Mouse (Mus musculus) neural tube, embryonic 15.5 days (tissue): Measurements from ENCODE around the gene Fam187b. TPM values are rescaled to one million over a fixed set of nuclear protein-coding genes. Genes with fewer than 3 reads are reported as not detected.
A peak's percentile ranks its signal among the peaks of the same experiment; 100 is the strongest.

ENCODE experiments used
- ATAC-seq: fragments of 200-750 bp; cut with Nextera tagmentation; 2 replicates; pipeline ENCODE4 v1.8.0; 2017; ENCODE audit warnings: mild to moderate bottlenecking, moderate TSS enrichment, moderate library complexity; ENCODE audit not compliant: low FRiP score
- H3K27ac ChIP-seq: fragments of 300-500 bp; sonication (generic); replicated peaks from 2 replicates; pipeline ENCODE4 v1.5.1; 2015; ENCODE audit warnings: mild to moderate bottlenecking, inconsistent platforms
- H3K27me3 ChIP-seq: fragments of 300-500 bp; sonication (generic); replicated peaks from 2 replicates; pipeline ENCODE4 v1.6.1; 2015; ENCODE audit warnings: inconsistent platforms
- H3K36me3 ChIP-seq: fragments of 300-500 bp; sonication (generic); 2 replicates; pipeline ENCODE4 v1.6.1; 2015; ENCODE audit warnings: inconsistent platforms
- H3K4me1 ChIP-seq: fragments of 300-500 bp; sonication (generic); 2 replicates; pipeline ENCODE4 v1.6.1; 2015; ENCODE audit warnings: inconsistent platforms
- H3K4me2 ChIP-seq: fragments of 300-500 bp; sonication (generic); 2 replicates; pipeline ENCODE4 v1.6.1; 2015; ENCODE audit warnings: inconsistent platforms, mild to moderate bottlenecking, moderate library complexity
- H3K4me3 ChIP-seq: fragments of 300-500 bp; sonication (generic); replicated peaks from 2 replicates; pipeline ENCODE4 v1.5.1; 2015; ENCODE audit warnings: mild to moderate bottlenecking, inconsistent platforms
- H3K9ac ChIP-seq: fragments of 300-500 bp; sonication (generic); replicated peaks from 2 replicates; pipeline ENCODE4 v1.6.1; 2015; ENCODE audit warnings: mild to moderate bottlenecking, inconsistent platforms
- H3K9me3 ChIP-seq: fragments of 300-500 bp; sonication (generic); replicated peaks from 2 replicates; pipeline ENCODE4 v1.6.1; 2016; ENCODE audit warnings: inconsistent platforms
- WGBS: fragments of 180-500 bp; shearing (Covaris S2); methylation state at CpG from one replicate; pipeline ENCODE4 v1.1.7; 2015; ENCODE audit warnings: mixed read lengths; 5-methylcytosine and 5-hydroxymethylcytosine counted together
- polyA plus RNA-seq: library from polyadenylated mRNA; unstranded; fragments of >200 nt; fragmentation: Nextera tagmentation; extraction: Ambion mirVana; gene quantifications from 2 replicates; pipeline ENCODE4 v1.2.1, GENCODE M21; 2015

The Fam187b gene
- polyA plus RNA-seq, 1 experiment from 2014 or later, result 0.20 TPM

DNA sequence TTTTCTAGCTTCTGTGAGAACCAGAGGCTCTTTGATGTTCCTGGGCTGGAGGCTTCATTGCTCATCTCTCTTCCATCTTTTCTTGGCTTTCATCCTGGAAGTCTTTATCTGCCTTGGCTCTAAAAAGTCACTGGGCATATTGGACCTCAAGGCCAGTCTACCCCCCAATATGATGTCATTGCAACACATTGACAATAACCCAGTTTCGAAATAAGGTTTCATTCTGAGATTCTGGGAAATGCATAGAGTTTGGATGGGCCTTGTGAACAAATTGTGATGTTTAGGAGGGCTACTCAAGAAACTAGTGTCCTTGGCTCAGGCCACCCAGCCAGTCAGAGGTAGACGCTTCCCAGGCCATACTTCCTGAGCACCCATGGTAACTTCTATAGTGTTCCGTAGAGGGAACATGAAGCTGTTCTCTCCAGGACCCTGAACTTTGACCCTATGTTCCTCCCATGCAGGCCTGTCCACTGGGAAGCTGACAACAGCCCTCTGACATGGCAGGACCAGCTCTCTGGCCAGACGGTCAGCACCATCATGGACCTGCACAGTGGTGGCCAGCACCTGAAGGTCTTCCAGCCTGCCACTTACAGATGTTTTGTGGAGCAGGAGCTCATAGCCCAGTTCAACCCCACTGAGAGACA lies 15.1 kb downstream of the Fam187b start:
- no peak for ATAC-seq
- H3K4me3 ChIP-seq, result no peak overlapping the region

DNA sequence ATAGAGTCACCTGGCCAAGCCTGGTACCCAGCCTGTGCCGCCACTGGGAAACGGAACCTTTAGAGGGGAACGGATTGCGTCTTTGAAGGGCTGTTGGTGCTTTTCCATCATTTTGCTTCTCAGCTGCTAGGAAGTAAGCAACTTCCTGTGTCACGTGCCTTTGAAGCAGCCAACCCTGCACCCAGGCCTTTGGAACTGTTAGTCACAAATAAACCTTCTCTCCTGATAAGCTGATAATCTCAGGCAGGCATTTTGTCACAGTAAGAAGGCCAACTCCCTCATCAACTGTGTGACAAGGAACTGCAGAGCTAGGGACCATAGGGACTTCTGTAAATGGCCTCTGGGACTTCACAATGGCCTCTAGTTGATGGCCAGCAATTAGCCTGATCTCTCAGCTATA lies 18.6 kb downstream of the Fam187b start:
- Histone ChIP-seq H3K27me3 (no peaks in the 10 kb centered on the region), H3K4me1 (no peaks in the 10 kb centered on the region), H3K9me3 (no peaks in the 10 kb centered on the region), H3K4me2 (no peak overlapping the region), H3K36me3 (no peaks in the 10 kb centered on the region), H3K4me3 (no peak overlapping the region), H3K9ac (no peak overlapping the region), H3K27ac (no peak overlapping the region)
- WGBS, result 84% methylated on average over 5 of the region's 5 CpGs
- no peak for ATAC-seq

More for the DNA sequence above, 15.1 kb downstream of the Fam187b start:
- Histone ChIP-seq H3K27me3 (no peaks in the 10 kb centered on the region), H3K27ac (no peak overlapping the region), H3K9ac (no peak overlapping the region), H3K9me3 (no peaks in the 10 kb centered on the region), H3K4me1 (no peaks in the 10 kb centered on the region), H3K4me2 (no peak overlapping the region), H3K36me3 (no peaks in the 10 kb centered on the region)
- WGBS, result 83% methylated on average over 4 of the region's 4 CpGs

DNA sequence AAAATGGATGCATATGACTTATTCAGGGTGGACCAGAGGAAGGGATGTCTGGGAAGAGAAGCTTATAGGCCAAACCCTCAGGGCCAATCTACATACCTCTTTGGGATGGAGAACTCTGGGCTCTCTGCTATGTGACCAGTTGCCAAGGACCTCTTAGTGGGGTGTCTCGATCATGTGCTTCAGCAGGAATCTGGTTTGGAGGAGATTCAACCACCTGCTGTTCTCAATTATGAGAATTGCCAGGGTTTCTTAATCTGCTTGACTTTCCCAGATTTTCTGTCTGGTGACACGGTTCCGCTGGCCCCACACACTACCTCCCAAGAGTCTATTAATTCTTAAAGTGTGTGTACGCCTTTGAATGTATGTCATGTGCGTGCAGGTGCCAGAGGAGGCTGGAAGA lies 20.4 kb downstream of the Fam187b start:
- Histone ChIP-seq H3K4me1 (no peaks in the 10 kb centered on the region), H3K9me3 (no peaks in the 10 kb centered on the region), H3K4me3 (no peak overlapping the region), H3K4me2 (no peak overlapping the region), H3K9ac (no peak overlapping the region), H3K36me3 (no peaks in the 10 kb centered on the region), H3K27me3 (no peaks in the 10 kb centered on the region), H3K27ac (no peak overlapping the region)
- 80% methylated on average over 5 of the region's 5 CpGs for WGBS
- no peak for ATAC-seq

GRCm38 (mm10) chr7:30996491-30996890 lies 22.9 kb downstream of the Fam187b start:
- H3K4me3 ChIP-seq, result no peak overlapping the region
- H3K4me2 ChIP-seq, result no peak overlapping the region
- 98% methylated on average over 2 of the region's 2 CpGs for WGBS
- H3K27ac ChIP-seq, result no peak overlapping the region
- no peaks in the 10 kb centered on the region for H3K27me3 ChIP-seq
- H3K9ac ChIP-seq, result no peak overlapping the region
- ATAC-seq, result no peak
- no peaks in the 10 kb centered on the region for H3K36me3 ChIP-seq
- peaks cover 6% of the 10 kb centered on the region for H3K4me1 ChIP-seq
- H3K9me3 ChIP-seq, result no peaks in the 10 kb centered on the region

DNA sequence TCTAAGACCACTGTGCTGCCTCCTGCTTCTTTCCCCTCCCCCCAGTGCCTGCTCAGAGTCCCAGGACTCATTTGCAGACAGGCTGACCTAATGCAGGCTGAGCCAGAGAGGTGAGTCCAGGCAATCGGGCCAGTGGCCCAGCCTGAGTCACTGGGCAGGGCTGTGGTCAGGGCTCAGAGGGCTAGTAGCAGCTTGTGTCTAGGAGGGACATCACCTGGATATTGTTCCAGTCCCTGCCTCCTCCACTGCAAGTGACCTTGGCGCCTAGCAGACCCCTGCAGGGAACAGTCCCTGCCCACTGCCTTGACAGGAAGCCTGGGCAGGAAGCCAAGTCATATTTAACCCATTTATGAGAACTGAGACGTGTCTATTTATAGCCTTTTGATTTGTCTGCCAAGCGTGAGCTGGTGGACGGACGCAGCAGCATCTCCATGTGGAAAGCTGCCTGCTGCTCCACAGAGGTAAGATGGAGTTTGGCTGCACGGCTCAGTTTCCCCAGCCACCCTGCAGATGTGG lies 27.0 kb downstream of the Fam187b start:
- Histone ChIP-seq H3K9ac (no peak overlapping the region), H3K27ac (no peak overlapping the region), H3K36me3 (no peaks in the 10 kb centered on the region), H3K4me2 (no peak overlapping the region), H3K9me3 (no peaks in the 10 kb centered on the region), H3K27me3 (no peaks in the 10 kb centered on the region), H3K4me1 (peaks cover 6% of the 10 kb centered on the region), H3K4me3 (no peak overlapping the region)
- 41% methylated on average over 7 of the region's 7 CpGs for WGBS
- ATAC-seq, result no peak

- Histone ChIP-seq H3K4me3 (no peak overlapping the region), H3K9ac (no peak overlapping the region), H3K27ac (no peak overlapping the region), H3K4me1 (peaks cover 6% of the 10 kb centered on the region), H3K27me3 (no peaks in the 10 kb centered on the region), H3K4me2 (no peak overlapping the region), H3K9me3 (no peaks in the 10 kb centered on the region), H3K36me3 (no peaks in the 10 kb centered on the region)
- no peak for ATAC-seq
- WGBS, result 87% methylated on average over 8 of the region's 8 CpGs
Measured at GRCm38 (mm10) chr7:31002650-31003049, 29.1 kb downstream of the Fam187b start.

DNA sequence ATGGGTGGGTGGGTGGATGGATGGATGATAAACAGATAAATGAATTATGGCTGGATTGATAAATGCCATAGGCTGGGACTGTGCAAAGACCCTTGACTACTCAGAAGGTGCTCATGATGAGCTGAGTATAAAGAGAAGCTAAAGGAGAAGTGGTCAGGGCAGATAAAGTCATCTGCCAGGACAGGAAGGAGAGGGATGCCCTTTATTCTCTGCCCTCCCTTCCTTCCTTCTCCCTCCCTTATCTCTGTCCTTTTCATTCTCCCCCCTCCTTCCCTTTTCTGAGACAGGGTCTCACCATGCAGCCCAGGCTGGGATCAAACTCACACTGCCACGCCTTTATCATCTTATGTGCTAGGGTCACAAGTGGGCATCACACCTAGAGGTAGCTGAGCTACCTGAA lies 34.2 kb downstream of the Fam187b start:
- no peak for ATAC-seq
- Histone ChIP-seq H3K4me1 (no peaks in the 10 kb centered on the region), H3K4me3 (no peak overlapping the region), H3K27ac (no peak overlapping the region), H3K9ac (no peak overlapping the region), H3K27me3 (no peaks in the 10 kb centered on the region), H3K36me3 (no peaks in the 10 kb centered on the region), H3K4me2 (no peak overlapping the region), H3K9me3 (no peaks in the 10 kb centered on the region)
- WGBS, result 91% methylated on average over 1 of the region's 1 CpGs

GRCm38 (mm10) chr7:31008175-31008574 lies 34.6 kb downstream of the Fam187b start:
- Histone ChIP-seq H3K36me3 (no peaks in the 10 kb centered on the region), H3K27ac (no peak overlapping the region), H3K4me2 (no peak overlapping the region), H3K4me3 (no peak overlapping the region), H3K9me3 (no peaks in the 10 kb centered on the region), H3K4me1 (no peaks in the 10 kb centered on the region), H3K9ac (no peak overlapping the region), H3K27me3 (no peaks in the 10 kb centered on the region)
- 59% methylated on average over 1 of the region's 1 CpGs for WGBS
- ATAC-seq, result no peak

DNA sequence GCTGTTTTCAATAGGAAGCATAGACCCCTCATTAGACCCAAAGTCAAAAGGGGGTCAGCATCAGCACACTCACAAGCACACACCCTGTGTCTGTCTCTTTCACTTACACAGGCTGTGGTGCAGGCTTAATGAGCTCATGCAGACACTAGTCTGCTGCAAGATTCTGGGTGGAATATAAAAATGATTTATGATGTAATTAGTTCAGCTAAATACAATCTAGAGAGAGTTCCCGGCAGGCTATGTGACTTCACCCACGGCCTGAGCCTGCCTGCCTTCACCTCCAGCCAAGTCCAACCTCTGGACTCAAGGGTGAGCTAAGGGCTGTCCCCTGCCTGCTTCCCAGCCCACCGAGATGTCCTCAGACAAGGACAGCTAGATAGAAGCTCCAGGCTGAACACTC lies 35.3 kb downstream of the Fam187b start:
- Histone ChIP-seq H3K9me3 (no peaks in the 10 kb centered on the region), H3K27me3 (no peaks in the 10 kb centered on the region), H3K4me3 (no peak overlapping the region), H3K36me3 (no peaks in the 10 kb centered on the region), H3K4me1 (no peaks in the 10 kb centered on the region), H3K9ac (no peak overlapping the region), H3K27ac (peak overlapping the region; percentile 48; the same call in 1 of the 2 replicates), H3K4me2 (no peak overlapping the region)
- peak; percentile 61 for ATAC-seq
- whole genome bisulfite sequencing, result 35% methylated on average over 3 of the region's 3 CpGs

DNA sequence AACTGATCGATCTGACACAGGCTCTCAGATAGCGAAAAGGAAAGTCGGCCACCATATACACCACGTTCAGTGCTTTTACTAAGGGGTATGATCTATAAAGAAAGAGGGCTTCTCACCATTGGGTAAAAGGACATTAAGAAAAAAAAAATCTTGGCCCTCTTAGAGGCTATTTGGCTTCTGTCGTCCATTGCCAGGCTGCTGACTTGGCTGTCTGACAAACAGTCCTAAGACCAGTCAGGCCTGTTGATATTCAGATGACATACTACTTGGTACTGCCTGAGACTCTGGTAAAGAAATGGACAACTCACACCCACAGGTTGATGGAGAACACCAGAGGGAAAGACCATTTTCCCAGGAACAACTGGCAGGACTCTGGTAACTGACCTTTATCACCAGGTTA lies 39.4 kb downstream of the Fam187b start:
- peaks cover 4% of the 10 kb centered on the region; the same call in 1 of the 2 replicates for H3K4me1 ChIP-seq
- ATAC-seq, result no peak
- WGBS, result 67% methylated on average over 5 of the region's 5 CpGs

GRCm38 (mm10) chr7:31017104-31017901 lies 43.7 kb downstream of the Fam187b start:
- Histone ChIP-seq H3K36me3 (no peaks in the 10 kb centered on the region), H3K4me1 (peaks cover 4% of the 10 kb centered on the region; the same call in 1 of the 2 replicates), H3K27me3 (no peaks in the 10 kb centered on the region), H3K4me3 (no peak overlapping the region), H3K27ac (no peak overlapping the region), H3K9ac (no peak overlapping the region), H3K4me2 (no peak overlapping the region), H3K9me3 (no peaks in the 10 kb centered on the region)
- no peak for ATAC-seq
- WGBS, result 49% methylated on average over 10 of the region's 10 CpGs

More for the DNA sequence above, 39.4 kb downstream of the Fam187b start:
- Histone ChIP-seq H3K9ac (no peak overlapping the region), H3K27me3 (no peaks in the 10 kb centered on the region), H3K27ac (no peak overlapping the region), H3K4me2 (no peak overlapping the region), H3K4me3 (no peak overlapping the region), H3K9me3 (no peaks in the 10 kb centered on the region), H3K36me3 (no peaks in the 10 kb centered on the region)

- 79% methylated on average over 8 of the region's 8 CpGs for WGBS
- H3K27ac ChIP-seq, result no peak overlapping the region
- no peak overlapping the region for H3K4me2 ChIP-seq
- H3K4me3 ChIP-seq, result no peak overlapping the region
- H3K36me3 ChIP-seq, result no peaks in the 10 kb centered on the region
- no peaks in the 10 kb centered on the region for H3K27me3 ChIP-seq
- H3K4me1 ChIP-seq, result no peaks in the 10 kb centered on the region
- H3K9me3 ChIP-seq, result no peaks in the 10 kb centered on the region
- ATAC-seq, result no peak
- H3K9ac ChIP-seq, result no peak overlapping the region
Measured at GRCm38 (mm10) chr7:31028609-31029008, 55.0 kb downstream of the Fam187b start.
